8 mouse cellular contexts compared by ENCODE assay signal in the genomic region with DNA sequence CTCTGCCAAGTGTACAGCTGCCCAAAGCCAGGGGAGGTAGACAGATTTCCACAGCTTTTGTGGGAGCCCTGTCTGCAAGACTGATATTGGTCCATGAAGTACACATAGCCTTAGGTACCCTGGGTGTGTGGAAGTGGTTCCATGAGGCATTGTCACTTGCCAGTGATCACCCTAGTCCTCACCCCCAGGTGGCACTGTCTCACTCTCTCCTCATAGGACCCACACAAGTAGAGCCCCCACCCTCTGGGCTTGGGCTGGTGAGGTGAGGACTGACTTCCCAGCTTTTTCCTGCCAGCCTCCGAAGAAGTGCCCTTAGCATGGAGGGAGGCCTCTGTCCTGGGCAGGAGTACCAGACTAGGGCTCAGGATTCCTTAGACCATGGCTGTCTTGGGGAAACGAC. TPM values are rescaled to one million over a fixed set of nuclear protein-coding genes. Genes with fewer than 3 reads are reported as not detected.
DNase-seq lines count a peak whose midpoint lies in the region; ATAC-seq and TF ChIP-seq lines count a peak whose summit lies in the region.

No protein-coding gene starts in this region.

- no peaks in the 10 kb centered on the region for H3K4me1 ChIP-seq in testis, adult 2 months (ENCODE audit: control insufficient read depth, insufficient read depth, low read length)
- H3K4me1 ChIP-seq in heart, embryonic 12.5 days (replicated peaks): peaks cover 33% of the 10 kb centered on the region
- peaks cover 99% of the 10 kb centered on the region for H3K4me1 ChIP-seq in limb, embryonic 12.5 days (replicated peaks)
- peaks cover 9% of the 10 kb centered on the region for H3K4me1 ChIP-seq in midbrain, embryonic 16.5 days (ENCODE audit: control insufficient read depth, insufficient read depth, low read length)

- no peak overlapping the region for H3K4me2 ChIP-seq in heart, embryonic 12.5 days
- 0 out of 2 replicates have a peak overlapping the region, but pooled peaks have one; percentile 25 for H3K4me2 ChIP-seq in limb, embryonic 12.5 days
- H3K4me2 ChIP-seq in midbrain, embryonic 16.5 days (ENCODE audit: low read length): no peak overlapping the region

- TF ChIP-seq CTCF in testis, adult 2 months (IDR thresholded peaks at IDR 0.05; ENCODE audit: control insufficient read depth, insufficient read depth, insufficient replicate concordance, low read depth, low read length): peak; percentile 22; the same call in 1 of the 2 replicates

- peak; percentile 26; the same call in 1 of the 2 replicates for ATAC-seq in heart, embryonic 12.5 days (ENCODE audit: insufficient number of reproducible peaks, low FRiP score)
- ATAC-seq in limb, embryonic 12.5 days (ENCODE audit: insufficient number of reproducible peaks, insufficient read depth, low FRiP score, low TSS enrichment, low read depth): 0 out of 2 replicates have a peak, but pooled peaks have one; percentile 27
- 0 out of 2 replicates have a peak, but pooled peaks have one; percentile 28 for ATAC-seq in midbrain, embryonic 16.5 days

- H3K27me3 ChIP-seq in testis, adult 2 months (ENCODE audit: control insufficient read depth, insufficient read depth, low read length): no peaks in the 10 kb centered on the region
- H3K27me3 ChIP-seq in heart, embryonic 12.5 days (replicated peaks): no peaks in the 10 kb centered on the region
- H3K27me3 ChIP-seq in limb, embryonic 12.5 days: no peaks in the 10 kb centered on the region
- H3K27me3 ChIP-seq in midbrain, embryonic 16.5 days (ENCODE audit: control insufficient read depth, insufficient read depth, low read depth, low read length): no peaks in the 10 kb centered on the region

- H3K9ac ChIP-seq in heart, embryonic 12.5 days: no peak overlapping the region
- peak overlapping the region; percentile 46 for H3K9ac ChIP-seq in limb, embryonic 12.5 days (replicated peaks)
- H3K9ac ChIP-seq in midbrain, embryonic 16.5 days (ENCODE audit: low read depth, low read length): no peak overlapping the region

- H3K27ac ChIP-seq in testis, adult 2 months (ENCODE audit: control insufficient read depth, insufficient read depth, low read depth, low read length): no peak overlapping the region
- no peak overlapping the region for H3K27ac ChIP-seq in heart, embryonic 12.5 days (ENCODE audit: poor library complexity, severe bottlenecking)
- peak overlapping the region; percentile 94 for H3K27ac ChIP-seq in limb, embryonic 12.5 days
- no peak overlapping the region for H3K27ac ChIP-seq in midbrain, embryonic 16.5 days (ENCODE audit: low read length)

- no peaks in the 10 kb centered on the region for H3K36me3 ChIP-seq in testis, adult 2 months (ENCODE audit: control insufficient read depth, insufficient read depth, low read length)
- H3K36me3 ChIP-seq in heart, embryonic 12.5 days: no peaks in the 10 kb centered on the region
- no peaks in the 10 kb centered on the region for H3K36me3 ChIP-seq in limb, embryonic 12.5 days
- H3K36me3 ChIP-seq in midbrain, embryonic 16.5 days (ENCODE audit: control insufficient read depth, insufficient read depth, low read length): no peaks in the 10 kb centered on the region

- no peaks in the 10 kb centered on the region for H3K9me3 ChIP-seq in heart, embryonic 12.5 days (replicated peaks)
- H3K9me3 ChIP-seq in limb, embryonic 12.5 days: no peaks in the 10 kb centered on the region
- H3K9me3 ChIP-seq in midbrain, embryonic 16.5 days (replicated peaks; ENCODE audit: control insufficient read depth, low read length, poor library complexity, severe bottlenecking): no peaks in the 10 kb centered on the region

- TF ChIP-seq POLR2A in testis, adult 2 months (IDR thresholded peaks at IDR 0.05; ENCODE audit: control insufficient read depth, low read depth, low read length): no peak

- 67% methylated on average over 2 of the region's 2 CpGs for WGBS in heart, embryonic 12.5 days
- WGBS in limb, embryonic 12.5 days: 47% methylated on average over 2 of the region's 2 CpGs
- WGBS in midbrain, embryonic 16.5 days: 61% methylated on average over 2 of the region's 2 CpGs

- peak; percentile 65 for DNase-seq in embryo, embryonic 11 days
- no peak for DNase-seq in embryo, embryonic 9.5 days (ENCODE audit: extremely low spot score)
- DNase-seq in testis, postnatal 14 days (ENCODE audit: low spot score): no peak
- no peak for DNase-seq in urinary bladder, postnatal 4 days (ENCODE audit: low spot score in 2 of 2)

- no peak overlapping the region for H3K4me3 ChIP-seq in testis, adult 2 months (ENCODE audit: control insufficient read depth, low read depth, low read length)
- no peak overlapping the region for H3K4me3 ChIP-seq in heart, embryonic 12.5 days
- H3K4me3 ChIP-seq in limb, embryonic 12.5 days (replicated peaks): no peak overlapping the region
- H3K4me3 ChIP-seq in midbrain, embryonic 16.5 days (ENCODE audit: low read depth, low read length): no peak overlapping the region

RNA-seq across cellular contexts. Expression of gene Dusp7, which starts 19.4 kb away (rescaled TPM):
- 3.1 and 3.3 TPM in 2 replicates for polyA plus RNA-seq in testis, adult 2 months (2012; rRNA removed)
- polyA plus RNA-seq in heart, embryonic 12.5 days (2016; fragmentation: Nextera tagmentation; extraction: Ambion mirVana): 16.9 and 20.1 TPM in 2 replicates
- polyA plus RNA-seq in limb, embryonic 12.5 days (2016; fragmentation: Nextera tagmentation; extraction: Ambion mirVana): 53.7 and 58.9 TPM in 2 replicates
- 12.3 and 13.2 TPM in 2 replicates for polyA plus RNA-seq in midbrain, embryonic 16.5 days (2015; fragmentation: Nextera tagmentation; extraction: Ambion mirVana)
